Mouse (Mus musculus) cortical plate, adult 2 months (tissue): Measurements from ENCODE around the gene 2310033P09Rik.

Experiments used
- CTCF ChIP-seq: fragments of 200-500 bp; IDR thresholded peaks from 2 replicates; pipeline ENCODE4 v1.5.1; 2011; ENCODE audit warnings: mild to moderate bottlenecking, control low read depth, low read length; ENCODE audit not compliant: insufficient read depth; ENCODE audit errors: extremely low read depth
- POLR2A ChIP-seq: fragments of 200-500 bp; IDR thresholded peaks from 2 replicates; pipeline ENCODE4 v1.6.1; 2011; ENCODE audit warnings: mild to moderate bottlenecking, low read length, control low read depth; ENCODE audit not compliant: insufficient read depth; ENCODE audit errors: extremely low read depth

GRCm38 (mm10) chr11:59228122-59228953 lies 20.2 kb downstream of the 2310033P09Rik start, which contains the start of gene Arf1:
- TF ChIP-seq CTCF, result no peak
- peak; percentile 68 for TF ChIP-seq POLR2A
